In the genomic region with DNA sequence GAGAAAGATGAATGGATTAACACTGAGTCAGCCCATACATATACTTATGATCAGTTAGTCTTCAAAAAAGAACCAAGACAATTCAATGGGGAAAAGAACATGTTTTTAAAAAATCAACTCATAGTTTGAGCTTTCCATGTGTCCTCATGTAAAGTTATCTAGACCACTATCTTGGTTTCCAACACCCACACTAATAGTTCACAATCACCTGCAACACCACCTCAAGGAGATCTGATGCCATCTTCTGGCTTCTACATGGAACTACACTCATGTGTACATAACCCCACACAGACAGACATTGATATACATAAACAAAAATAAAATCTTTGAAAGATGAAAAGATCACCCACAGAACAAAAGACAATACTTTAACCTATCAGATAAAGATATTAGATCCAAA, we compare ENCODE assay signal across 23 mouse cellular contexts. TPM values are rescaled to one million over a fixed set of nuclear protein-coding genes. Genes with fewer than 3 reads are reported as not detected.
A peak's percentile ranks its signal among the peaks of the same experiment; 100 is the strongest.
DNase-seq lines count a peak whose midpoint lies in the region; ATAC-seq and TF ChIP-seq lines count a peak whose summit lies in the region.
"Had no signal": no experiment of that assay in that cellular context is flagged by ENCODE, and none has a peak within 500 bp of the region (broad histone marks: within the 10 kb centered on the region; RNA-seq: fewer than 3 reads in every experiment).

No protein-coding gene starts in this region.

- in situ Hi-C loops in ES-E14 (cut with MboI; ENCODE audit: low sequenced_read_pairs in 2 of 2, unreplicated experiment in 2 of 2), result no loop called here

- ATAC-seq in intestine, postnatal 0 days, result no peak
- ATAC-seq in intestine, embryonic 16.5 days, result no peak
- no peak for ATAC-seq in lung, postnatal 0 days
- ATAC-seq: forebrain, embryonic 15.5 days; intestine, embryonic 15.5 days; liver, postnatal 0 days had no signal

- H3K4me2 ChIP-seq in intestine, postnatal 0 days (replicated peaks; ENCODE audit: low read depth), result no peak overlapping the region
- H3K4me2 ChIP-seq in intestine, embryonic 16.5 days (ENCODE audit: low read depth, low read length), result no peak overlapping the region
- H3K4me2 ChIP-seq in lung, postnatal 0 days (replicated peaks; ENCODE audit: low read depth, low read length), result no peak overlapping the region
- H3K4me2 ChIP-seq: forebrain, embryonic 15.5 days; heart, embryonic 15.5 days; hindbrain, embryonic 15.5 days; intestine, embryonic 15.5 days had no signal

- TF ChIP-seq CTCF in intestine, postnatal 0 days (IDR thresholded peaks at IDR 0.05; ENCODE audit: low read depth), result 0 out of 2 replicates have a peak, but pooled peaks have one; percentile 16
- TF ChIP-seq CTCF in lung, postnatal 0 days (IDR thresholded peaks at IDR 0.05), result 0 out of 2 replicates have a peak, but pooled peaks have one; percentile 28

- intact Hi-C loops in gastrocnemius, postnatal 36 days (cut with DNase I), result no loop called here

- DNase-seq in lung, postnatal 0 days (ENCODE audit: low spot score), result no peak
- no peak for DNase-seq in lung, postnatal 4 days
- no peak for DNase-seq in ES-E14 (ENCODE audit: low read depth, low spot score)
- no peak for DNase-seq in thymus, adult 18-20 months
- no peak for DNase-seq in gastrocnemius, postnatal 36 days
- DNase-seq: adrenal gland, postnatal 25 days; cerebellum, adult 8-10 months; gastrocnemius, postnatal 14 days; heart, postnatal 4 days; kidney, postnatal 4 days; liver; liver, postnatal 0 days; midbrain, embryonic 14.5 days; thymus, postnatal 36 days had no signal

- H3K4me3 ChIP-seq in intestine, postnatal 0 days (ENCODE audit: low read depth, low read length), result no peak overlapping the region
- H3K4me3 ChIP-seq in intestine, embryonic 16.5 days (ENCODE audit: low read length), result no peak overlapping the region
- H3K4me3 ChIP-seq in lung, postnatal 0 days (ENCODE audit: low read depth, low read length), result no peak overlapping the region
- no peak overlapping the region for H3K4me3 ChIP-seq in ES-E14 (ENCODE audit: insufficient read depth in 1 of 2, low read depth in 1 of 2, low read length in 2 of 2, poor library complexity in 1 of 2, severe bottlenecking in 1 of 2)
- H3K4me3 ChIP-seq: forebrain, embryonic 15.5 days; heart, embryonic 15.5 days; hindbrain, embryonic 15.5 days; intestine, embryonic 15.5 days; limb, embryonic 10.5 days; megakaryocyte, embryonic 14.5 days; myocyte had no signal

- no peaks in the 10 kb centered on the region for H3K27me3 ChIP-seq in intestine, postnatal 0 days (replicated peaks; ENCODE audit: control insufficient read depth, insufficient read depth, low read length)
- H3K27me3 ChIP-seq in intestine, embryonic 16.5 days (replicated peaks; ENCODE audit: control insufficient read depth, insufficient read depth, low read length), result no peaks in the 10 kb centered on the region
- no peaks in the 10 kb centered on the region for H3K27me3 ChIP-seq in lung, postnatal 0 days (replicated peaks; ENCODE audit: insufficient read depth, low read length)
- H3K27me3 ChIP-seq: forebrain, embryonic 15.5 days; heart, embryonic 15.5 days; hindbrain, embryonic 15.5 days; intestine, embryonic 15.5 days had no signal

- H3K9ac ChIP-seq in intestine, postnatal 0 days (ENCODE audit: low read depth, low read length), result no peak overlapping the region
- no peak overlapping the region for H3K9ac ChIP-seq in intestine, embryonic 16.5 days (ENCODE audit: low read depth, low read length)
- no peak overlapping the region for H3K9ac ChIP-seq in lung, postnatal 0 days (replicated peaks; ENCODE audit: low read depth)
- H3K9ac ChIP-seq in ES-E14 (ENCODE audit: insufficient read depth, low read depth, low read length, poor library complexity, severe bottlenecking), result no peak overlapping the region
- H3K9ac ChIP-seq: forebrain, embryonic 15.5 days; heart, embryonic 15.5 days; hindbrain, embryonic 15.5 days; intestine, embryonic 15.5 days; liver, postnatal 0 days had no signal

- H3K36me3 ChIP-seq in intestine, postnatal 0 days (ENCODE audit: control insufficient read depth, insufficient read depth), result no peaks in the 10 kb centered on the region
- no peaks in the 10 kb centered on the region for H3K36me3 ChIP-seq in intestine, embryonic 16.5 days (ENCODE audit: control insufficient read depth, insufficient read depth, low read length)
- H3K36me3 ChIP-seq in lung, postnatal 0 days (ENCODE audit: insufficient read depth, low read length), result no peaks in the 10 kb centered on the region
- H3K36me3 ChIP-seq in ES-E14 (ENCODE audit: control insufficient read depth, insufficient read depth, low read length, poor library complexity, severe bottlenecking), result no peaks in the 10 kb centered on the region
- H3K36me3 ChIP-seq: heart, embryonic 15.5 days; hindbrain, embryonic 15.5 days; intestine, embryonic 15.5 days; limb, embryonic 10.5 days had no signal

- TF ChIP-seq EP300 in lung, postnatal 0 days (IDR thresholded peaks at IDR 0.05), result no peak

- H3K4me1 ChIP-seq in intestine, postnatal 0 days (replicated peaks; ENCODE audit: control insufficient read depth, insufficient read depth, low read length), result no peaks in the 10 kb centered on the region
- no peaks in the 10 kb centered on the region; the same call in 1 of the 2 replicates for H3K4me1 ChIP-seq in intestine, embryonic 16.5 days (ENCODE audit: control insufficient read depth, insufficient read depth, low read length)
- H3K4me1 ChIP-seq in lung, postnatal 0 days (ENCODE audit: insufficient read depth, low read depth, low read length), result no peaks in the 10 kb centered on the region
- peaks cover 0 to 3% of the 10 kb centered on the region in 2 experiments; a peak in 1 of 4 replicates for H3K4me1 ChIP-seq in ES-E14 (ENCODE audit: control insufficient read depth in 2 of 2, insufficient read depth in 2 of 2, low read length in 2 of 2, poor library complexity in 1 of 2)
- H3K4me1 ChIP-seq: heart, embryonic 15.5 days; hindbrain, embryonic 15.5 days; intestine, embryonic 15.5 days had no signal

- H3K27ac ChIP-seq in intestine, postnatal 0 days (ENCODE audit: low read depth, low read length), result no peak overlapping the region
- H3K27ac ChIP-seq in intestine, embryonic 16.5 days (ENCODE audit: low read length), result no peak overlapping the region
- H3K27ac ChIP-seq in lung, postnatal 0 days (ENCODE audit: low read length), result no peak overlapping the region
- no peak overlapping the region for H3K27ac ChIP-seq in ES-E14 (ENCODE audit: insufficient read depth, low read depth, low read length, poor library complexity, severe bottlenecking)
- H3K27ac ChIP-seq: forebrain, embryonic 15.5 days; heart, embryonic 15.5 days; hindbrain, embryonic 15.5 days; intestine, embryonic 15.5 days; limb, embryonic 10.5 days had no signal

- no peaks in the 10 kb centered on the region for H3K9me3 ChIP-seq in intestine, postnatal 0 days (ENCODE audit: control insufficient read depth)
- H3K9me3 ChIP-seq in intestine, embryonic 16.5 days (ENCODE audit: control insufficient read depth, low read length), result no peaks in the 10 kb centered on the region
- H3K9me3 ChIP-seq in lung, postnatal 0 days (ENCODE audit: low read length), result no peaks in the 10 kb centered on the region
- no peaks in the 10 kb centered on the region for H3K9me3 ChIP-seq in ES-E14 (ENCODE audit: control insufficient read depth, insufficient read depth, low read depth, low read length)
- H3K9me3 ChIP-seq: forebrain, embryonic 15.5 days; heart, embryonic 15.5 days; hindbrain, embryonic 15.5 days; intestine, embryonic 15.5 days; limb, embryonic 10.5 days had no signal

TF ChIP-seq in ES-E14, 5 proteins besides CTCF, POLR2A, EP300 and RAD21:
- TF ChIP-seq ZC3H11A (IDR thresholded peaks at IDR 0.05; ENCODE audit: borderline replicate concordance, low read depth, low read length) (0 out of 2 replicates have a peak, but pooled peaks have one; percentile 4), ZNF384 (IDR thresholded peaks at IDR 0.05; ENCODE audit: low read depth, low read length) (peak; percentile 86), CHD2 (IDR thresholded peaks at IDR 0.05; ENCODE audit: low read depth, low read length) (no peak)

RNA-seq across cellular contexts. Expression of a gene that starts 17.1 kb away (rescaled TPM):
- polyA plus RNA-seq in intestine, postnatal 0 days (2015; fragmentation: Nextera tagmentation; extraction: Ambion mirVana), result 0.50 and 0.61 TPM in 2 replicates
- 1.3 and 1.5 TPM in 2 replicates for polyA plus RNA-seq in intestine, embryonic 16.5 days (2015; fragmentation: Nextera tagmentation; extraction: Ambion mirVana)
- 2.0 and 3.1 TPM in 2 replicates for polyA plus RNA-seq in lung, postnatal 0 days (2015; fragmentation: Nextera tagmentation; extraction: Ambion mirVana)
- total RNA-seq in ES-E14 (2012; rRNA removed), result 4.8 and 8.9 TPM in 2 replicates
- total RNA-seq in gastrocnemius, postnatal 36 days (2021), result not detected
